Mouse (Mus musculus): ENCODE measurements around the gene Birc2.

Birc2 gene

DNA sequence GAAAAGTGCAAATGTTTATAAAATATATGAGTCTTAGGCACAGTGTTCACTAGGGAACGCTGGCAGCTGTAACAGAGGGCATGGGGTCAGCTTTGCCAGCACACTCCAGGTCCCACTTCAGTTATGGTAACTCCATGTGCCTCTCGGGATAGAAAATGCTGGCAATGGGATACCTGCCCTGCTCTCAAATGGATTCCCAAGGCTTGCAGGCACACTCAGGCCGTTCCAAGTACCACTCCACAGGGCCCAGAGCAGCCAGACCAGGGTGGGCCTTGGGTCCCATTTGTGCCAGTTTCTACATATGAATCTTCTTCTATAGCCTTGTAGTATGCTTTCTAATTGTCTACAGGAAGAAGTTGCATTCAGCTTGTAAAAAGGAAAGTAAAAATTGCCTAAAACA is 51.5 kb downstream of the Birc2 start:
- no peak for DNase-seq (ENCODE audit: low read depth)

DNA sequence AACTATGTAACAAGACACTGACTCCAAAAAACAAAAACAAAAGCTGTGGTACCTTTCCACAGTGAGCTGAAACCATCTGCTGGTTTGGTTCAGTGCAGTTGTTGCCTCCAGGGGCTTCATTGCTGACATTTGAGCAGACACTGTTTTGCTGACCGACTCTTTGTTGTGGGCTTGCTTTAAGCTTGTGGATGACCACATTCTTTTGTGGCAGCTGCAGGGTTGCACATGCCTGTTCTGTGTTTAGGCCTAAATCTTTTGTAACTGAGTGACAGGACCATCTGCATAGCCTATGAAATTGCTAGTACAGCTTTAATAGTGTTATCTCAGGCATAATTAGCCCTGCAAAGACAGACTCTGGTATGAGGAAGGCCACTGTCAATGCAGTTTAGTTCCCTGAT is 52.2 kb downstream of the Birc2 start:
- no peak for DNase-seq (ENCODE audit: low read depth)

DNA sequence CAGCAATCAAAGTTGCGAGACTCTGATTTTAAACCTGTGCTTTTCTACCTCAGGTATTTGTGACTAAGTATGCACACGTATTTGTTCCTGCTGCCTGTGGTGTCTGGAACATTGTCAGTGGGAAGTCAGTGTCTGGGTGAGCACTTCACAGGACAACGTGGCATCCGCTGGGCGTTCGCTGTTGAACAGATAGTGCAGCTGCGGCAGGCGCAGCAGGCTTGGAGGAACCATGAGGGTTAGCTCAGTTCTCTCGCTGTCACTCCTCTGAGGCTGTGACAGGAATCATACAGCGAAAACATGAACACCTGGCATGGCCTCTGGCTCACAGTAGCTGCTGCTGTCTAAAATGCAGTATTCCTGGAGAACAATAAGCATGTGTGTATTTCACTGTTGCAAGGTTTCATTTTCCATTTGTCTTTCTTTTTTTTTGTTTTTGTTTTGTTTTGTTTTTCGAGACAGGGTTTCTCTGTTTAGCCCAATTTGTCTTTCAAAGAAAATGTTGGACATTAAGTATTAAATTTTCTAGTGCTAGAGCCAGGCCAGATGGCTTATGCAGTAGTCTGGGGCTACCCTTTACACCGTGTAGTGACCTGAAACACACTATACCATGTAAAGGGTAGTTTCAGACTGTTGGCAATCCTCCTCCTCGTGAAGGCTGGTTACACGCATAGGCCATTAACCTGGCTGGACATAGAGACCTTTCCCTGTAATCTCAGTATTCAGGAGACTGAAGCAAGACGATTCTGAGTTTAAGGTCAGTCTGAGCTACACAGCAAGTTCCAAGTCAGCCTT is 52.8 kb downstream of the Birc2 start:
- DNase-seq (ENCODE audit: low read depth): no peak

DNA sequence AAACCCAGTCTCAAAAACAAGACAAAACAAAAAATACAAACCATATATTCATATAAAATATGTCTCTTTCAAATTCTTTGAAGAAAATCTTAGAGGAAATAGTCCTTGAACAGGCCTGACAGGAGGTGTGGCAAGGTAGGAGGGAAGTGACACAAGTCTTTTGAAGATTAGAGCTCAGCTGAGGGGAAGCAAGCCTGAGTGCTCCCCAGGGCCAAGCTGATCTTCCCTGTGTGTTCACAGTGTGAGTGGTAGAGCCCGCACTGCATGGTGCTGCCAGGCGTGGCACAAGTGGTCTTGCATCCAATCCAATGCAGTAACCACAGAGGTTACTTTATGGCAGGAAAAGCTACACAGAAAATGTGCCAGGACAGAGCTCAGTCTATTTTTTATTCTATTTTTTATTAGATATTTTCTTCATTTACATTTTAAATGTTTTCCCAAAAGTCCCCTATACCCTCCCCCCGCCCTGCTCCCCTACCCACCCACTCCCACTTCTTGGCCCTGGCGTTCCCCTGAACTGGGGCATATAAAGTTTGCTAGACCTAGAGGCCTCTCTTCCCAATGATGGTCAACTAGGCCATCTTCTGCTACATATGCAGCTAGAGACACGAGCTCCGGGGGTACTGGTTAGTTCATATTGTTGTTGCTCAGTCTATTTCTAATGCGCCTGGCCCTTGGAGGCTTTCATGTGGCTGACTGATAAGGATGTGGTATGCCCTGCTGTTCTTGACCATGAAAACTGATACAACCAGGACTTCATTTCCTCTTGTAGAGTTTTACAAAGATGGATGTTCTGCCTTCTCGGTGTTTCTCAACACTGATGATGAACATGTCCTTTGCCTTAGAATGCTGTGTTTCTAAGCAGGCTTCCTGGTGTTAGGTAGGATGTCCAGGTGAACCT is 56.4 kb downstream of the Birc2 start:
- DNase-seq (ENCODE audit: low read depth): no peak

DNA sequence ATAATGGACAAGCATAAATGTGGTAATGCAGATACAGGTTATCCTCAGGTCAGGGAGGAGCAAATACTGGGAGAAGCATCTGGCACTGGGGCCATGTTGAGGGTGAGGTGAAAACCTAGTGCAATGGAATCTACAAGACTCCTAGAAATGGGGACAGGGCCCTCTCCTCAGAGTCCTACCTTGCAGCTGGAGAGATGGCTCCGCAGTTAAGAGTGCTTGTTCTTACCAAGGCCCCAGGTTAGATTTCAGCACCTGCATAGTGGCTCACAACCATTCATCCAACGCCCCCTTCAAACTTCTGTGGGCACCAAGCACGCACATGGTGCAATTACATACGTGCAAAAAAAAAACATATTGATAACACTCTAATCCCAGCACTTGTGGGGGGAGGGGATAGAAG is 57.1 kb downstream of the Birc2 start:
- no peak for DNase-seq (ENCODE audit: low read depth)

DNA sequence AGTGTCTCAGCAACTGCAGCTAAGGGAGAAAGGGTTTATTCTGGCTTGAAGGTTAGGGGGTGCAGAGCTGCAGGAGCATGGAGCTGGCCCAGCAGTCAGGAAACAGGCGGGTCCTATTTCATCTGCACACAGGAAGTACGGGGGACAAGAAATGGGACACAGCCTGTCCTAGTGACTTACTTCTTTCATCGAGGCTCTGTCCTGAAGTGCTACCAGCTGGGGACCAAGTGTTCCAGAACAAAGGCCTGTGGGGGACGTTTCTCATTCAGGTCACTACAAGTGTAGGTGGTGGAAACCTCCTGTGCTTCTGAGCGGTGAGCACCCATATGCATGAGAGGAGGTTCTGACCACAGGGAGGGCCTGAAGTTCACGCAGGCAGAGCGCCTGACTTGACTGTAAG is 58.1 kb downstream of the Birc2 start:
- no peak for DNase-seq (ENCODE audit: low read depth)

DNA sequence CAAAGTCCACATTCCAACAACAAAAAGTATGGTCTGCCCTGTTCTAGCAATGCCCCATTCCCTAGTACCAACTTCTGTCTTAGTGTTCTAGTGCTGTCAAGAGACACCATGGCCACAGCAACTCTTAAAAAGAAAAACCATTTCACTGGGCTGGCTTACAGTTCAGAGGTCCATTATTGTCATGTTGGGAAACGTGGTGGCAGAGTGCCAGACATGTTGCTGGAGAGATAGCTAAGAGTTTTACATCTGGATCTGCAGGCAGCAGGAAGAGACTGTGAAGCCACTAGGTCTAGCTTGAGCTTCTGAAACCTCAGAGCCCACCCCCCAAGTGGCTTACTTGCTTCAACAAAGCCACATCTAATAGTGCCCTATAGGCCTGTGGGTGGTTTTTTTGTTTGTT is 59.2 kb downstream of the Birc2 start:
- DNase-seq (ENCODE audit: low read depth): no peak

DNA sequence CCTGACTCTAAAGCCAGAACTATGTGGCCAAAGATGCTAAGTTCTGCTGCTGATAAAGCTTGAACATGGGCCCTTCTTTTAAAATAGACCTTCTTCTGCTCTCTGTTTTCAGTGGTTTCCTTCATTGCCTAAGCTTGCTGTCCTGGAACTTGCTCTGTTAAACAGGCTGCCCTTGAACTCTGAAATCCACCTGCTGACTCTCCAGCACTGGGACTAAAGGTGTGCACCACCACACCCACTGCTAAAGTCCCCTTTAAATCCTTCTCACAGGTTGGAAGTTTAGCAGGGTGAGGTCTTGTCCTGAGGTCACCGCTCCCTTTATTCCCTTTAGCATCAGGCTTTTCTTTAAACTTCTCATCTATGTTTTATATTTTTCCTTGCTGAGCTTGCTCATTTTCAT is 59.9 kb downstream of the Birc2 start:
- no peak for DNase-seq (ENCODE audit: low read depth)

DNA sequence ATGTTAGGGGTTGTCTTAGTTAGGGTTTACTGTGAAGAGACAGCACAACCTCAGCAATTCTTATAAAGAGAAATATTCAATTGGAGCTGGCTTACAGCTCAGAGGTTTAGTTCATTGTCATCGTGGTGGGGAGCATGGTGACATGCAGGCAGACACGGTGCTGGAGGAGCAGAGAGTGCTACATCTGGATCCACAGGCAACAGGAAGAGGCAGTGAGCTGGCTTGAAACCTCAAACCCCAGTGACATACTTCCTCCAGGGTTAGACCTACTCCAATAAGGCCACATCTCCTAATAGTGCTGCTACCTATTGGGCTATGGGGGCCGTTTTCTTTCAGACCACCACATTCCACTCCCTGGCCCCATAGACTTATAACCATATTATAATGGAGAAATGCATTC is 60.9 kb downstream of the Birc2 start:
- no peak for DNase-seq (ENCODE audit: low read depth)

DNA sequence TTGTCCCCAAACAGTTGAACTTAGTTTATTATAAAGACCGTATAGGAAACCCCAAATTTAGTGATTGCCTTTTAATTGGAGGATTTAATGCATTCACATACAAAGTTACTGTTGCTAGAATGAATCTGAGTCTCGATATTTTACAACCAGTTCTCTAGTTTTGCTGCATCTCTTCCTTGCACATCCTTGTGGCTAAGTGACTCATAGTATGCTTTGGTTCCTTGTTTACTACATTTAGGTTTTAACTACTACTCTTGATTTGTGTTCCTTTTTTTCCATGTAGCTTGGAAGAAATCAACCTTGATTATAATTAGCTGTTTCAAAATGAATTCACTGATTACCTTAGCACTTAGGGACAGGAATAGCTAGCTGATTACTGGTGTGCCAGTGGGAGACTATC is 61.9 kb downstream of the Birc2 start:
- no peak for DNase-seq (ENCODE audit: low read depth)

DNA sequence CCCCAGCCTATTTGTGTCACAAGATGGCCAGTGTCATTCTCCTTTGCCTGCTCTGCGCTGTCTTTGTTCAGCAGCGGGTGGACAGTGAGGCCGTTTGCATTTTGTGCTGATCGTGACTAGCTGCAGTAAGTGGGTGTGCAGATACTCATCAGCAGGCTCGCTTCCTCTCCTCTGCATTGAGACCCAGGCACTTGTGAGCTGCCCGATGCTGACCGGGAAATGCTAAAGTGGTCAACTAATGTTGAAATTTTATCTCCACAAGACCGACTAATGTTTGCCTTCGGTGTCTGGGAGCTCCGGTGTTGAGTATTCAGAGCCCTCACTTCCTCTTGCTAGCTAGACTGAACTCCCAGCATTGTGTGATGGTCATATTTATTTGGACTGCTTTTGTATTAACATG is 62.3 kb downstream of the Birc2 start:
- no peak for DNase-seq (ENCODE audit: low read depth)

DNA sequence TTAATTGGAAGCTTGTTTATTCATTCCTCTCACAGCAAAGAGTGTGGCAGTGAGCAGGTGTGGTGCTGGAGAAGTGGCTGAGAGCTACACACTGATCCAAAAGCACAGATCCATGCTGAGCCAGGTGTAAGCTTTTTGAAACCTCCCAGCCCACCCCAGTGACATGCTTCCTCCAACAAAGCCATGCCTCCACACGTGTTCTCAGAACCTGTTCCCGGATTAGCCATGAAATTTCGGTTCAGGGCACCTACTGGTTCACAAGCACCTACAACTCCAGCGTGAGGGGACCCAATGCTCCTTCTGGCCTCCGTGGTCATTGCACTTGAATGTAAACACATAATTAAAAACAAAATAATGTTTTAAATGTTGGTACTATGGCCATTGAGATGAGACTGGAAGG is 63.2 kb downstream of the Birc2 start:
- DNase-seq (ENCODE audit: low read depth): no peak

DNA sequence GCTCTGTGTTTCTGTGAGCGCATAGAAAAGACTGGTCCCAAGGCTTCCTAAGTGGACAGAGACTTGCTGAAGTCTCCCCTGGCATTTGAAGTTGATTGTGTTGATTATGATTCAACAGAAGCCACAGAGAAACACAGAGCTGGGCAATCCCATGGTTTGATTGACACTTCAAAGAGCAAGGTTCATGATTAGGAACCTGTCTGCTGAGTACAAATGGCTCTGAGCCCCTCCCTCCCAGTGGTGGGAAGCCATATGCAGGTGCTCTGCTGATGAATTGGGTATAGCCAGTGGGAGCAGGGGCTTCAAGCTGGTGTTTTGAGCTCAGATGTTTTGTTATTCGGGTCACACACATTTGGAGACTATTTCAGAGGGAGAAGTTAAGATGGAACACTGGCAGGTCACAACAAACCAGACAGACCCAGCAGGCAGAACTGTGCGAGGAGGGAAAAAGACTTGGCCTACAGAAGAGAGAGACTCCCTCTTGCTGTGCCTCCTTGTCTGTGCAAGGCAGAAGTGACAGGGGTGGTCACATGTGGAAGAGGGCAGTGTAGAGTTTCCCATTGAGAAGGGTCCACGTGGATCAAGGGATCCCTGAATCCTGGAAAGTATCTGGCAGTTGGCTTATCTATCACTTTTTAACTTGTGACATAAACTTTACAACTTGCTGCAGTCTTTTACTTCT is 64.0 kb downstream of the Birc2 start:
- no peak for DNase-seq (ENCODE audit: low read depth)

DNA sequence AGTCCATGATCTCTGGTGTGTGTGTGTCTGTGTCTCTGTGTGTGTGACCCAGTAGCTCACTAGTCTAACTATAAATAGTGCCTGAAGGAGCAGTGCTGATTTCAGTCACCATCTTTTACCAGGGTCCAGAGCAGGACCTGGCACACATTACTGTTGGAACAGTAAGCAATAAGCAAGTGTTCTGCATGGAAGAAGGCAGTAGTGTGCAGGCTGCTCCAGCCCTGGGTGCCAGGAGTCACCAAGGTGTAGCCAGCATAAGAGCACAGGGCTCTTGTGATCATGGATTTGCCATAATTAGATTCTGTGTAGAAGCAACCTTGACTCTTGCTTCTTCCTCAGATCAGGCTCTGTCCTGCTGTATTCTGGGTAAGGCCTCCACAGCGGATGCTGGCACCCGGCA is 64.5 kb downstream of the Birc2 start:
- no peak for DNase-seq (ENCODE audit: low read depth)

DNA sequence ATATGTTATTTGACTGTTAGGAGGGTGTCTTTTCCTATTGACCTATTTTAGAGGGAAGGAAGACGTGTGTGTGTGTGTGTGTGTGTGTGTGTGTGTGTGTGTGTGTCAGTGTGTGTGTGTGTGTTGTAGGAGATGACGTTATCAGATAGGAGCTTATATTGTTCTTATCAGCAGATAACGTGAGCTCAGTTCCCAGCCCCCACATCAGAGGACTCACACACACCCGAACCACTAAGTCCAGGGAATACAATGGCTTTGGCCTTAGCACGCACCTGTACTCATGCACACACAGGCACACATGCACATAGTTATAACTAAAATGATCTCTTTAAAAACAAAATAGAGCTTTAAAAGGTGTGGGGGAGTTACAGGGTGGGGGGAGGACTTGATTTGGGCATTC is 67.4 kb downstream of the Birc2 start:
- DNase-seq (ENCODE audit: low read depth): no peak

DNA sequence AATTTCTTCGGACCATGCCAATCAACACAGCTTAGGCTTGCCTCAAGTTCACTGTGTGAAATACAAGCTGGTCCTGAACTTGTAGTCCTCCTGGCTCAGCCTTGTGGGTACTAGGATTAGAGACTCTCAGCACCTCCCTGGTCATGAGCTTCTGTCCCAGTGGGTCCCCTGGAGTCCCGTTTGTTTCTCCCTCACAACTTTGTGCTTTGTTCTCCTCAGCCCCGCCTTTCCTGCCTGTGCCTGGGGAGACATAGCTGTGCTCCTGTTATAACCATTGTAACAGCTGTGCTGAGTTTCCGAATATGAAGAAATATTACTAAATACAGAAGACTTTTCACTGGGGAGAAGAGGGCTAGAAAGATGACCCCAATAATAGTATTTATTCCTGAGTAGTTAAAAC is 67.8 kb downstream of the Birc2 start:
- DNase-seq (ENCODE audit: low read depth): no peak

Data from fibroblast of lung, adult 2 months (primary cell).